Mouse (Mus musculus) testis, adult 2 months (tissue): ENCODE measurements around the gene Ccdc86.

Experiments used
- CTCF ChIP-seq: fragments of 200-500 bp; IDR thresholded peaks from 2 replicates; pipeline ENCODE4 v1.5.1; 2012; ENCODE audit warnings: low read depth, mild to moderate bottlenecking, inconsistent platforms, low read length, moderate library complexity; ENCODE audit not compliant: control insufficient read depth, insufficient read depth, insufficient replicate concordance
- POLR2A ChIP-seq: fragments of 200-500 bp; IDR thresholded peaks from 2 replicates; pipeline ENCODE4 v1.6.1; 2012; ENCODE audit warnings: low read depth, mild to moderate bottlenecking, inconsistent platforms, low read length, moderate library complexity; ENCODE audit not compliant: control insufficient read depth

- TF ChIP-seq CTCF, result no peak
- TF ChIP-seq POLR2A, result no peak
These were observed 3.2 kb upstream of the Ccdc86 start for GRCm38 (mm10) chr19:10952021-10952939.
